Comparison of ENCODE assay signal across 8 mouse cellular contexts in genomic region chr16:32430474-32431046, GRCm38 (mm10). TPM values are rescaled to one million over a fixed set of nuclear protein-coding genes. Genes with fewer than 3 reads are reported as not detected.
DNase-seq lines count a peak whose midpoint lies in the region; ATAC-seq lines count a peak whose summit lies in the region.

Pcyt1a (plus strand) TSS chr16:32430921.

- peaks cover 26% of the 10 kb centered on the region for H3K4me1 ChIP-seq in hindbrain, embryonic 13.5 days (replicated peaks)

- H3K36me3 ChIP-seq in hindbrain, embryonic 13.5 days, result no peaks in the 10 kb centered on the region

- peak; percentile 62 for DNase-seq in T-cell, adult 2 months (ENCODE audit: low spot score)
- peak; percentile 93 to 94 for DNase-seq in cerebellum, postnatal 25 days
- peak; percentile 70 to 81 for DNase-seq in frontal cortex, postnatal 25 days (ENCODE audit: low spot score in 2 of 2)
- DNase-seq in layer of hippocampus, postnatal 25 days (ENCODE audit: extremely low spot score in 1 of 2, low spot score in 1 of 2), result peak; percentile 78 to 83
- peak; percentile 90 for DNase-seq in lung, postnatal 14 days
- DNase-seq in ovary, postnatal 36 days (ENCODE audit: low spot score), result peak; percentile 88
- peak; percentile 86 for DNase-seq in thymus, postnatal 14 days

- H3K4me3 ChIP-seq in hindbrain, embryonic 13.5 days, result peak within 1 kb of the TSS; percentile 88

- peak within 1 kb of the TSS; percentile 87 for H3K4me2 ChIP-seq in hindbrain, embryonic 13.5 days

- H3K9me3 ChIP-seq in hindbrain, embryonic 13.5 days, result no peaks in the 10 kb centered on the region

- H3K27ac ChIP-seq in hindbrain, embryonic 13.5 days, result peak within 1 kb of the TSS; percentile 94

- H3K9ac ChIP-seq in hindbrain, embryonic 13.5 days, result peak within 1 kb of the TSS; percentile 92

- under 1% methylated on average over 54 of the region's 54 CpGs for WGBS in hindbrain, embryonic 13.5 days

- no peaks in the 10 kb centered on the region for H3K27me3 ChIP-seq in hindbrain, embryonic 13.5 days

- ATAC-seq in hindbrain, embryonic 13.5 days (ENCODE audit: low FRiP score), result peak; percentile 98

RNA-seq across cellular contexts. Expression of gene Pcyt1a, which starts in this region (rescaled TPM):
- polyA plus RNA-seq in hindbrain, embryonic 13.5 days (2015; fragmentation: Nextera tagmentation; extraction: Ambion mirVana), result 45.4 and 48.2 TPM in 2 replicates
- 10 to 100 TPM; 36.8 to 38.2 TPM for total RNA-seq in layer of hippocampus, postnatal 25 days (2021)

Comparison
In these comparisons a context has a peak if more than half of its experiments do, and no peak if none do; other contexts are left out.
1. Peak in every context shown above with its lines: DNase-seq, ATAC-seq, H3K4me3 ChIP-seq and H3K27ac ChIP-seq.